Mouse (Mus musculus): Measurements from ENCODE around the gene Tmtc4. TPM values are rescaled to one million over a fixed set of nuclear protein-coding genes. Genes with fewer than 3 reads are reported as not detected.

The Tmtc4 gene
- polyA plus RNA-seq, 2 experiments from 2014 or later, result 28.3 to 29.9 TPM

GRCm38 (mm10) chr14:122901177-122901576, 82.7 kb downstream of the Tmtc4 start:
- ATAC-seq, result no peak

- no peak for ATAC-seq
These were observed 83.2 kb downstream of the Tmtc4 start for GRCm38 (mm10) chr14:122900679-122901078.

- ATAC-seq, result no peak
These were observed 85.3 kb downstream of the Tmtc4 start for GRCm38 (mm10) chr14:122898550-122898949.

DNA sequence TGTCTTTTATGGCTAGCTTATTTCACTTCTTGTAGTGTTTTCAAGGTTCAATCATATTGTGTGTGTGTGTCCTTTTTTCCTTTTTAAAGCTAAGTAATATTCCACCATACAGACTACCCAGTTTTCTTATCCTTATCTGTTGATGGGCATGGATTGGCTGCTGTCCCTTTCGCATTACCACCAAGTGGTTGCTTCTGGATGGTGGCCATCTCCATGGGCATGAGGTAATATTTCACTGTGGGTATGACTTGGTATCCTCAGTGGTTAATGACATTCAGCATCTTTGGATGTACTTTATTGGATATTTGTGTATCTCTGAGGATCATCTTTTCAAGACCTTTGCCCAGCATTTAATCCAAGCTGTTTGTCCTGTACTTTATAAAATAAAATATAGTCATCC, 87.7 kb downstream of the Tmtc4 start:
- no peak for ATAC-seq

DNA sequence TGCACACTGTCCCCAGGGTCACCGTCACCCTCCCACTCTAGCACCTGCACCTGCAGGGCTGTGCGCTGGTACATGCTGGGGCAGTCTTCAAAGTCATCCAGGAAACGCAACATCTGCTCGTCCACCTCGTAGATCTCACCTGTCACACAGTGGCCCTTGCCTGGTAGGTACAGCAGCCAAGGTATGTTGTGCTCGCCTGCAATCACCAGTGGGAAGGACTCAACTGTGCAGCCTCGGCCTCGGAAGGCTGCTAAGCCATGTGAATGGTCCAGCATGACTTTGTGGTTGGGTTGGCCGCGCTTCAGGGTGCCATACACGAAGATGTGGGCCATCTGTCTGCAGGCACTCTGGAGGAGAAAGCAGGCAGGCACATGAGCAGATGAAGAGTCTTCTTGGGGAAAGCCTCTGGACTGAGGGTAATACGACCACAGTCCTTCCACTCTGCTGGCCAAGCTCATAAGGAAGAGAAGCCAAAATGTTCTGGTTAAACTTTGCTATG, 92.3 kb downstream of the Tmtc4 start:
- ATAC-seq, result no peak

GRCm38 (mm10) chr14:122888480-122888872, 95.4 kb downstream of the Tmtc4 start:
- ATAC-seq, result no peak

- ATAC-seq, result no peak
These were observed 95.9 kb downstream of the Tmtc4 start for GRCm38 (mm10) chr14:122887702-122888479.

GRCm38 (mm10) chr14:122887278-122887677, 96.6 kb downstream of the Tmtc4 start:
- no peak for ATAC-seq

GRCm38 (mm10) chr14:122885893-122886292, 97.9 kb downstream of the Tmtc4 start:
- ATAC-seq, result no peak

DNA sequence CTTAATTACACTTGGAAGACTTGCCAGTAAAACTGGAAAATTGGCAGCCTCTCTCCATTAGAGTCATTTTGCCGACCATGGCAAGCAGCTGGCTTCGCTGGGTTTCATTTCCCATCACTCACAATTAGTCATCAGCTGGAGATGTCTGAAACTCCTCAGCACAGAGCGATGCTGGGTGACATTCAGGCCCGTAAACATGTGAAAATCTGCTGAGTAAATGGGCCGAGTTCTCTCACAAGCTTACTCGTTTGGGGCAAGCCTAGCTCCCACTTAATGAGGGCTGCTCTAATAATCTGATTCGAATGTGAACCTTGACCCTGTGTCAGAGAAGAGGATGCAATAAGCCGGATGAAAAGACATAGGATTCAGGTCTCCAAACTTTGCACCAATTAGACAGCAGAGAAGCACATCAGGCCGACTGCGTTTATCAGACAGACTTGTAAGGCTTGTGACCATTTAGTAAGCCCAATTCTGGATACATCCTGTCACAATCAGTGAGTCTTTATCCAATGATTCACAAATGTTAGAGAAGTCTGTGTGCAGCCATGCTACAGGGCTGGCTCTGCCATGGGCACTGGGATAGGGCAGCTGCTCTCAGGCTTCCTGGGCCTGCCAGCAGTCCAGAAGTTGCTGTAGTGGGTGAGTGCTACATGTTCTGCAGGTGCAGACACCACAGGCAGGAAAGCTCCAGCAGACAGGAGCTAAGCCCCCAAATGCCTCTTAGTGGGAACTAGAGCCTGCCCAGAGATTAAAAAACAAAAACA, 99.8 kb downstream of the Tmtc4 start:
- no peak for ATAC-seq

DNA sequence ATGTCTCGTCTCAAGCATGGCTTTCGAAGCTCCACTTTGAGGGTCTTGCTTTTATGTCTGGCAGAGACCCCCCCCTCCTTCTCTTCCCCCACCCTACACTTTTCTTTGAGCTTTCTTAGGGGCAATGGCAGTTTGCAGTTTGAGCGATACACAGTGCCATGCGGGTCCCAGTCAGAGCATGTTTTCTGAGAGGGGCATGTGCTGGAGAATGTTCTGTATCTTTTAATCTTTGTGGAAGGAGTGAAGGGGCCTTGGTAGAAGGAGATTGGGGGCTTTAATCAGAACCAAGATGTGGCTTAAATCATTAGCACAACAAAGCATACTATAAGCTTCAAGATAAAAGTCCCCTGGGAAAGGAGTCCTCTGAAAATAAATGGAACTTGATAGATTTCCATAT, 100.4 kb downstream of the Tmtc4 start:
- ATAC-seq, result no peak

- ATAC-seq, result no peak
These were observed 100.9 kb downstream of the Tmtc4 start for GRCm38 (mm10) chr14:122882795-122883409.

DNA sequence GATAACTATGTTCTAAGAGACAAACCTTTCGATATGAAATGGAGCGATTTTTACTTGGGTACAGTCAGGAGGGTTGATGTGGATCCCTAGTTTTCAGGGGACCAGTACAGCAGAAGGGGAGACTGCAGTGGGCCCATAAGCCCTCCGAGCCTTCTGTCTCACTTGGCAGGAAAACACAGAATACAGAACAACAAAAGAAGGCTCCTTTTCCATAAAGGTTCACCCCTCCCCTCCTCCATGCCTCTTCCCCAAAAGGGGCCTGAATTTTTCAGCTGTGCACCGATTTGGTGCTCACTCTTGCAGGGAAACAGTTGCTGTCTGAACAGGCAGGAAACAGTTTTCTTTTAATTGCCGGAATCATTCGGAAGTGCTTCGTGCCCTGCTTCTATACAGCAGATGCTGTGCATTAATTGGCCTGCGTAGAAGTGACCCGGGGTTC, 101.6 kb downstream of the Tmtc4 start:
- ATAC-seq, result no peak

- no peak for ATAC-seq
These were observed 102.1 kb downstream of the Tmtc4 start for GRCm38 (mm10) chr14:122881699-122882098.

DNA sequence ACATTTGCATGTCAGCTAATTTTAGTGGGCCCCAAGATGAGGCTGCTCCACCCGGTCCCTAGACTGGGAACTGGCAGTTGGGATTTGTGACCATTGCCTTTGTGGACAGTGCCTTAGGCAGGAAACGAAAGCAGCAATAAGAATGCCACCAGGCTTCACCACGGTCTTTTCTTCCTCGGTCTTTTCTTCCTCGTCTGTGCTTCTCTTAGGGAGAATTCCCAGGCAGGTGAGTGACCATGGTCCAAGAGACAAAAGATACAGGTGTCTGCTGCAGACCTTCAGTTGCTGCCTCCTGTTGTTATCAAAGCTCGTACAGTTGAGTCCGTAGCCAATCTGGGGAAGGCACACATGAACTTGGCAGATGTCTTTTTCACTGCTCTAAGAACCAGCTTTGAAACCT, 103.5 kb downstream of the Tmtc4 start:
- no peak for ATAC-seq

DNA sequence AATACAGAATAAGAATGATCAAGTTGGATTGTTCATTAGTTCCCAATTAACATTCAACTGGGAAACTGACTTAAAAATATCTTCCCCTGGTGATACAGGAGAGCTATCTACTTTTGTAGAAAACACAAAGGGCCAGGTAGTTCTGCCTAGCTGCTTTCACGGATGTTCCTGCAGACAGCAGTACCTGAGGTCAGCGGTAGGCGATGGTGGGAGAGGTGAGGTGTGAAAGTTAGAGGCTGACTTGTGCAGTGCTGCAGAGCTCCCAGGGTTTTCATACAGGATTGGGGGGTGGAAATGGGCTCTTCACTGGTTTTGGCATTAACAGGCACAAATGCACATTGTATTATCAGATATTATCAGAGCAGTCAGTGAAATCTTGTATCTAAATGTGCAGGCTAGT, 106.0 kb downstream of the Tmtc4 start:
- ATAC-seq, result no peak

- ATAC-seq, result no peak
These were observed 107.1 kb downstream of the Tmtc4 start for GRCm38 (mm10) chr14:122876723-122877122.

DNA sequence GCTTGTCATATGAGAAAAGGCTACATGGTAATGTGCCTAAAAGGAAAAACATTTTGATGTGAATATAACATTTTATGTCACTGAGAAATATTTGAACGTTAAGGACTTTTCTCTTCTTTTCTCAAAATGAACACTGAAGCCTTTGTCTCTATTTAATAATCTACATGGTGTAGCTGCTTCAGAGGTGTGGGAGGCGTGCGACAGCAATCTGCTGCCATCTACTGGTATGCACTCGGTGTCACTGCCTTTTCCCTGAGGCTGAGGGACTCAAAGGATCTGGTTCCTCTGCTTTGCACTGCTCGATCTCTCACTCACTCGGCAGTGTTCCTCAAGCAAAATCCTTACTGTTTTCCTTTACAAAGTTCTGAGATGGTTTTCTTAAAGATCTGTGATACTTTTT, 107.7 kb downstream of the Tmtc4 start:
- peak; percentile 97 for ATAC-seq

GRCm38 (mm10) chr14:122875636-122876035, 108.2 kb downstream of the Tmtc4 start:
- ATAC-seq, result no peak

GRCm38 (mm10) chr14:122875056-122875455, 108.8 kb downstream of the Tmtc4 start:
- ATAC-seq, result no peak

DNA sequence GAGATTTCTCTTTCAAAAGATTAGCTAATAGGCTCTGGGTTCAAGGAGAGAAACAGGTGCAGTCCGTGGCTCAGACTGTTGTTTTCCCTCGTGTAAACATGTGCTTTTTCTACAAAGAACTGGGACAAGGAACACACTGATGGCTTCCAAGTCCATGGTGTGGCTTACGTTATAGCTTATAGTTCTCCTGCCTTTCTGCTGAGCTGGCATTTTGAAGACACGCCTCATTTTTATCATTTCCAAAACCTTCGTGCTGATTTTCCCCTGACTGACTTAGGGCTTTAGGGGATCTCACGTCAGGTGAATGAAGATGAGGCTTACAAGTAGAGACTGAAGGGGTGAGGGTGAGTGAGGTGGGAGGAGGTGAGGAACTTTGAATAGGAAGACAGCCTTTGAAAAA, 111.2 kb downstream of the Tmtc4 start:
- ATAC-seq, result no peak

- no peak for ATAC-seq
These were observed 111.8 kb downstream of the Tmtc4 start for GRCm38 (mm10) chr14:122871841-122872580.

- no peak for ATAC-seq
These were observed 114.0 kb downstream of the Tmtc4 start for GRCm38 (mm10) chr14:122869831-122870230.

All from CD4-positive, CD25-positive, alpha-beta regulatory T cell, adult 4 months (primary cell).